Mouse (Mus musculus) left cerebral cortex, adult 8-10 months (tissue): ENCODE measurements around the gene Pik3r5. TPM values are rescaled to one million over a fixed set of nuclear protein-coding genes. Genes with fewer than 3 reads are reported as not detected.
A peak's percentile ranks its signal among the peaks of the same experiment; 100 is the strongest.

Experiments used
- DNase-seq, 2 experiments: peaks; one replicate each; pipeline ENCODE4 v3.0.0; 2022; ENCODE audit warnings: low spot score in 2 of 2
- total RNA-seq, 4 experiments: library from RNA; stranded (reverse); gene quantifications; 2 replicates each; pipeline ENCODE4 v1.2.4; 2022

Pik3r5 gene
- total RNA-seq, 4 experiments from 2014 or later: 3.2 to 4.4 (median 3.7) TPM

DNA sequence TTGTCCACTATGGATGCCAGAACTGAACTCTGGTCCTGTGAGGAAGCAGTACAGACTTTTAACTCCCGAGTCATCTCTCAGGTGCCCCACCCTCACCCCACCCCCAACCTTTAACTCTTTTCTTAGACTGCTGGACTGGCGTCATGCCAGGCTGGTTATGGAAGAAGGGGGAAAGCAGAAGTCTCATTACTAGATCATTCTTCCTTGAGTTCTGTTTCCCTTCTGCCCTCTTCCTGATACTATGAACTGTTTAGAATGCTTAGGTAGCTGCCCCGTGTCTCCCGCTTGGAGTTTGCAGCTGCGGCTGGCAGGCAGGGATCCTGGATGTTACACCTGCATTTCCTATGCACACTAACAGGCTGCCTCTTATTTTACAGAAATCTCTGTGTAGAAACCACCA lies 87.9 kb downstream of the Pik3r5 start:
- DNase-seq: no peak

DNA sequence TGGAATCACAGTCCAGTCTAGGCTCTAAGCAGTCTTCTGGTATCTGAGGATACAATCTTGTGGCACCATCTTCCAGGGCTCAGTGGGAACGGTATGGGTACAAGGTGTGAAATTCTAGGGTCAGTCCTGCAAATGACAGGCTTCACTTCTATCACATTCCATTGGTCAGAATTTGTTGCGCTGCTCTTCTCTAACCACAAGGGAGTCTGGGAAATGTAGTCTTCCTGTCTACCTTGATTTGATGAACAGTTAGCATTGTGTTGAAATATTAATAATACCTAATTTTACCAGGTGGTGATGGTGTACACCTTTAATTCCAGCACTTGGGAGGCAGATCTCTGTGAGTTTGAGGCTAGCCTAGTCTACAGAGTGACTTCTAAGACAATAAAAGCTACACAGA lies 88.5 kb downstream of the Pik3r5 start:
- no peak for DNase-seq

DNA sequence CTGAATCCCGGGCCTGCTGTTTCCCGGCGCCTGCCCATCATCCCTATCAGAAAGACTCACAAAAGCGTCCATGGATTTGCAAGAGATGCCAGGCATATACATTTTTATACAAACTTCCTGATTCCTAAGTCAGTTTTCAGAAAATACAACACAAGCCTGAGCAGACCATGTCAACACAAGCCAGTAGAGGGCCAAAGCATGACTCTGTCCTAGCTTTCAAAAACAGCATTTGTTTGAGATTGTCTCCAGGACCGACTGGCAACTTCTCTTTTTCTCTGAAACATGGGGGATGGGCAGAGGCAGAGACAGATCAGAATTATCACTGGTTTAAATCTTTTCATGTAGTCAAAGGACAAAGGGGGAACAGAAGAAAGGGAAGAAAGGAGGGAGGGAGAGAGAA lies 89.4 kb downstream of the Pik3r5 start:
- DNase-seq: no peak

DNA sequence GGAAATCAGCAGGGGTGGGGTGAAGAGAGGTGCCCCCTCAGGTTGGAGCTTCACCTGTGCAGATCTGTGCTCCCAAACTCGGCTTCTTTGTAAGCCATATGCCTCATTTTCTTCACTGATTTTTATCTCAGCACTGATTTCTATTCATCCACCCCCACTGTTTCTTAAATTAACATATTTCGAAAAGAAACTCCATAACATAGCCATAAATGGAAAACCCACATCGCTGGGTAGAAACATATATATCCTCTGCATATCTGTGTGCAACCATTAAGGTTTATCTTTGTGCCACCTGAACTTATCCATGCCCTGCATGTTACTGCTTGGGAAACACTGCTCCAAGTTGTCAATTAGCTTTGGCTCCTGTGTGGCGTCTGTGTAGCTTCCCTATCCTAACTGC lies 94.5 kb downstream of the Pik3r5 start:
- DNase-seq: no peak

DNA sequence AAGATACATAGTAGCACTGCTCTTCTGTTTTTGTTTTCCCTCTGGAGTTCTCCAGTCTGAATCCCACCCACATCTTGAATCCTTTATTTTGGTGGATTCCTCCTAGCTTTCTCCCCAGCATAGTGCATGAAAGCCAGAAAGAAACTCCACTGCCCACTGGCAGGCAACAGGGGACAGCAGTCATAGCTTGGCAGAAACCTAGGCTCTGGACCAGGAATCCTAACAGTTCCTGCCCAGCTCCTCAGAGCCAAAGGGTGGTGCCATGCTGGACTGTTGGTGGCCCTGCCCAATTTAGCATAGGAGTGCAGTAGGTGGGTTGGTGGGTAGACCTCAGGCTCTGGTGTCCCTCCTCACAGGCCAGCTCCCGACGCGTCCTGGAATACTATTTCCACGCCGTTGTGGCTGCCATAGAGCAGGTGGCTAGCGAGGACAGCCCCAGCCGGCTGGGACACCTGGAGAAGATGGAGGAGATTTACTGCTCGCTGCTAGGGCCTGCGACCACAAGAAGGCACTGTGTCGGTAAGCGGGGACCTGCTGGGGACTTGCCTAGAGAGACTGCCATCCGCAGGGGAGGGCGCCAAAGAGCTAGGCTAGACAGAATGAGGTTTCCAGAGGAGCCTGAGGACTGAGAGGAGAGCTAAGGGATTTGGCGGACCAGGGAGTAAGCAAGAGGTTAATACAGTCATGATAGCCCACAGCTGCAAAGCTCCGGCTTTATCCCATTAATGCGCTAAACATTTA lies 99.3 kb downstream of the Pik3r5 start:
- DNase-seq: peak in 1 of 2 experiments; percentile 56

DNA sequence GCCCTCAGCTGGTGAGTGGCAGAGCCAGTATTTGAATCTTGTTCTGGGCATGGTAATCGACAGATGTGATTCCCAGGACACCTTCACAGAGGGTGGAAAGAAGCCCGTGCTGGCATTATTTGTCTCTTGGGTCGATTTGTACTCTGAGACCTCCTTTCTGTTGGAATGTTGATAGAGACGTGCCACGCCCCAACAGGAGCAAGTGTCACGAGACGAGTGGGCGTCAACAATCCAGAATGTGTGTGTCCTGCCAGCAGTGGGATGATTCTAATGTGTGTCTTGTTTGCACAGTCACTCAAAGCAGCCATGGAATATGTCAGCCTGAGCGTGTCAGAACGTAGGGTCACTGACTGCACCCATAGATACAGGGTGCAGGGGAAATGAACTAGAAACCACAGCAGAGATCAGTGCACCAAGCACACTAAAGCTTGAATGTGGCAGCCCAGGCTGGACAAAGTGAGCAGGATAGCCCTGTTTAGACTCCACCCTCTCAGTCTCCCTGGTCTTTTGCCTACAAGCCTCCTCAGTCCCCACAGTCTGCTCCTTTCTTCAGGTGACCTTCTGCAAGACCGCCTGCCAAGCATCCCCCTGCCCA lies 100.1 kb downstream of the Pik3r5 start:
- no peak for DNase-seq

DNA sequence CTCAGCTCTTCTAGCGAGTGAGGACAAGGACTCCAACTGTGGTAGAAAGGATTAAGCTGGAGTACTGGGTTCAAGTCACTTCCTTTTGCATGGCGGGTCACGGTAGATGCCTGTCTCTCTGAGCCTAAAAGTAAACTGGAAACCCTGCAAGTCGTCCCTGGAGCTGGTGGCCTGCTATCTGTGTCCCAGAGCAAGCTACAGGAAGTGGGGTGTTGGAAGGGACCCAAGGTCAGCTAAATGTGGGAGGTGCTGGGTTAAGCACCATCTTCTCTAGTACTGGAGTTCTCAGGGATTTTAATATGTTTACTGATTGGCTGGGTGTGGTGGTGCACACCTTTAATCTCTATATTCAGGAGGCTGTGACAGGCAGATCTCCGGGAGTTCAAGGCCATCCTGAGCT lies 100.9 kb downstream of the Pik3r5 start:
- DNase-seq: no peak

DNA sequence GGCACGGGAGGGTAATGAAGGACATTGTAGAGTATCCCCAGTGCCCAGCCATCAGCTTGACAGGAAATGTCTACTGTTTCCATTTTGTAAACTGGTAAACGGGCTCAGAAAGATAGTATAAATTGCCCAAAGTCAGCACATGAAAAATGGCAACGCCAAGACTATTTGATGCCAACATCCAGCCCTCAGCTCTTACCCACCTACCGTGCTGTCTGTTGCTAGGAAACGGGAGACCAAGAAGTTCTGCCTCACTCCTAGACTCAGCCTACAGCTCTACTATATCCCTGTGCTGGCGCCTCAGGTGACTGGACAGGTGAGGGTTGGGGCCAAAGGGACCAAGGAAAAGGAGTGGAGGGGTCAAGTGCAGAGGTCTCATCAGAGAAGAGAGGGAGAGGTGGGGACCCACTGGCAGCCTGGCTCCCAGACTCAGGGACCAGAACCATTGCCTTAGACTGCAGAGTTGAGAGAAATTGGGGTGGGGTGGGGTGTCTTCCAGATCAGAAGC lies 102.1 kb downstream of the Pik3r5 start:
- no peak for DNase-seq

DNA sequence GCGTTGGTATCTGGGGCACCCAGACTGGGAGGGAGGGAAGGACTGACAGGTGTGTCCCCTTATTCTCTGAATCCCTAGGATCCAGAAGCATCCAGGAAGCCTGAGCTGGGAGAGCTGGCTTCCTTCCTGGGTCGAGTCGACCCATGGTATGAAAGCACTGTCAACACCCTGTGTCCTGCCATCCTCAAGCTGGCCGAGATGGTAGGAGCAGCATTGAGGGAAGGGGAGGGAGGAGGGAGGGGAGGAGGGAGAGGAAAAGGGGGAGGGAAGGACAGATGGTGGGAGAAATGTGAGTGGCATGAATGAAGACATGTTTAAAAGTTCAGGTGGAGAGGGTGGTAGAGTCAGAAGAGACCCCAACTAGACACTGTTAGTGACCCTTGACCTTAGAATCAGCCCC lies 104.1 kb downstream of the Pik3r5 start:
- DNase-seq: no peak

DNA sequence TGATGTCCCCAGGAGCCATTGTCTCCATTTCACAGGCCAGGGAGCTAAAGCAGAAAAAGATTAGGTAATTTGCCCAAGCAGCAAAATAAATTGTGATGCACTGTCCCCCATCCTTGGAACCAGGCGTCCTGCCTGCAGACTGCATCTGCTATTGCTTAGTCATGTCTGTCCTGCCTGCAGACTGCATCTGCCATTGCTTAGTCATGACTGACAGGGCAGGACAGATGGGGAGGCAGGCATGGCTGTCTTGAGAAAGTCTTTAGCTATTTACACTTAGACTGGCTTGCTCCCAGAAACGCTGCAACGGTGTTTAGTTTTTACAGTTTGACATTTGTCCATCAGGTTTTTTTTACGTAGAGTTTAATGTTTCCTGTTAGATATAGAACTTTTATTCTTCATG lies 104.5 kb downstream of the Pik3r5 start:
- DNase-seq: peak in 1 of 2 experiments; percentile 54

DNA sequence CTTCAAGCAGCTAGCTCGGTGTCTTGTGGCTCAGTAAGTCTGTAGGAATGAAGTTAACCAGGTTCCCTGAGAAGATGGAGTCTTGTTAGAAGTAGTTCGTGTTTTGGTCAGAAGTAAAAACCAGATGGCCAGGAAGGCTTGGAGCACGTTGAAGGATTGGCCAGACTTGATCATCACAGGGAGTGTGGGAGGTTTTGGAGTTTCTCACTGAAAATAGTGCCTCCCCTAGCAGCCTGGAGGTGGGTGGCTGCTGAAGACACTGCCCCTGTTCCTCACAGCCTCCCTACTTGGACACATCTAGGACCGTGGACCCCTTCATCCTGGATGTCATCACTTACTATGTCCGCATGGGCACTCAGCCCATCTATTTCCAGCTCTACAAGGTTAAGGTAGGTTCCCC lies 107.7 kb downstream of the Pik3r5 start:
- DNase-seq: peak in 1 of 2 experiments; percentile 59

DNA sequence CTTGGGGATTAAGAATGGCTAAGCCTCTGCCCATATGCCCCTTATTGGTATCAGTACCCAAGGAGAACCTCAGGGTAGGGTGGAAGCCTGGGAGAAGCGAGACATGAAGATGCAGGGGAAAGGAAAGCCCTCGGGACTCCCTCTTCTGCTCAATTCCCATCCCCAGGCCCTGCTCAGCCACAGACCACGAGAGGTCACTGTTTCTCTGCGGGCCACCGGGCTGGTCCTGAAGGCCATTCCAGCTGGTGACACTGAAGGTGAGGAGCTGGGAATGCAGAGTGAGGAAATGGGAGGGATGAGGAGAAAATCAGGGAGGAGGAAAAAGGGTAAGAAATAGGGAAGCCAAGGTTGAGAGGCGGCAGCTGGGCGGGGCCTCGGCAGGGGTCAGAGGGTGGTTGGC lies 112.6 kb downstream of the Pik3r5 start:
- DNase-seq: no peak

DNA sequence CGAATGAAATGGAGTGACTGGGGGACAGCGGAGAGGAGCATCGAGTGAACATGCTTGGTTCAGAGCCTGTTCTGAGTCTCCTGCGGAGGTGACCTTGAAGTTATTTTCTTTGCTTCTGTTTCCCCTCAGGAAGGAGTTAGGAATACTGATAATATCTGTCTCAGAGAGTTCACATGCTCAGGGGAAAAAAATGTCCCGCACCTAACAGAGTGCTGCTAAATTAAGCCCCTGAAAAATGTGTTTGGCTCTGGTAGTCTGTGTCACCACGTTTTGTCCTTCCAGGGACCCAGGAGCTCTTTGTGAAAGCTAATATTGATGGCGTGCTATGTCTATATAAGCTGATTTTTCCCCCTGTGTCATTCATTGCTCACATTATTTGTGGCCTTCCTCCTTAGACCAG lies 113.3 kb downstream of the Pik3r5 start:
- DNase-seq: no peak

DNA sequence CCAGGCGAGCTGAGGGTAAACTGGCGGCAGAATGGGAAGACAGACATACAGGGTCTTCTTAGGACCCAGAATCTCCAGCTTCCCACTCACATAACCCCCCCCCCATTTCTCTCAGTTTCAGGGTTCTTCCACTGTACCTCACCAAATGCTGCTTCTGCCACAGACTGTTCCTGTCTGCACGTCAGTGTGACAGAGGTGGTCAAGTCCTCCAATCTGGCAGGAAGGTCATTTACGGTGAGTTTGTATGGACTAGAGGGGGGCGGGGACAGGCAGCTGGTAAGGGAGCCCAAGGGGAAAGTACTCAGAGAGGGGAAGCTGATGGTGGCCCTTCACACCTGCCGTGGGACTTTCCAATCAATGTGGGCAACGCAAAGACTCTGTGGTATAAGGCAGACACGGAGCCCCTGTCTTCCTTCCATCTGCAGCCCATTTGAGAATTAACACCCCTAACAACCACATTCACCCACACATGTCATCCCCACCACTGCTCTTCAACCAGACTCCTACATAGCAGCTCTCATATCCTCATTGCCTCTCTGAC lies 113.8 kb downstream of the Pik3r5 start:
- no peak for DNase-seq

Other genes with a start within 250 kb of the Pik3r5 start
- gene Ntn1, start 31.3 kb upstream of the Pik3r5 start, total RNA-seq: 10 to 100 TPM in 1 of 4 experiments, 1 to 10 TPM in 3; 7.9 to 10.1 (median 8.8) TPM
- 1 to 10 TPM; 3.1 to 4.8 (median 3.6) TPM for gene Pik3r6, start 70.9 kb downstream of the Pik3r5 start, total RNA-seq
- under 1 TPM in 2 of 4 experiments, not detected in 2; 0.16 to 0.23 TPM for gene Mfsd6l, start 124.1 kb downstream of the Pik3r5 start, total RNA-seq
- 1 to 10 TPM; 1.0 to 1.6 (median 1.4) TPM for gene Ccdc42, start 154.9 kb downstream of the Pik3r5 start, total RNA-seq